Mouse (Mus musculus) small intestine, adult 2 months (tissue): ENCODE data around the gene Tlx2.
A peak's percentile ranks its signal among the peaks of the same experiment; 100 is the strongest.

Source experiments
- CTCF ChIP-seq: fragments of 200-500 bp; IDR thresholded peaks from 2 replicates; pipeline ENCODE4 v1.5.1; 2012; ENCODE audit warnings: low read depth, mild to moderate bottlenecking, control low read depth, inconsistent platforms, low read length, moderate library complexity, mixed read lengths; ENCODE audit not compliant: insufficient replicate concordance, insufficient read length; ENCODE audit errors: extremely low read depth
- POLR2A ChIP-seq: fragments of 200-500 bp; IDR thresholded peaks from 2 replicates; pipeline ENCODE4 v1.6.1; 2012; ENCODE audit warnings: low read depth, mild to moderate bottlenecking, control low read depth, inconsistent platforms, low read length, moderate library complexity

- TF ChIP-seq CTCF (no peak), POLR2A (peak; percentile 89)
These were observed 12.3 kb downstream of the Tlx2 start, which contains the start of gene Dqx1 for GRCm38 (mm10) chr6:83057790-83058189.
